ENCODE assay signal across 8 mouse cellular contexts in genomic region chr16:87455180-87455611, GRCm38 (mm10). TPM values are rescaled to one million over a fixed set of nuclear protein-coding genes. Genes with fewer than 3 reads are reported as not detected.
DNase-seq lines count a peak whose midpoint lies in the region; ATAC-seq lines count a peak whose summit lies in the region.

No protein-coding gene starts in this region.

- H3K4me3 ChIP-seq in embryonic facial prominence, embryonic 11.5 days (ENCODE audit: low read depth, low read length) = peak overlapping the region; percentile 90
- peak overlapping the region; percentile 97 for H3K4me3 ChIP-seq in hindbrain, embryonic 12.5 days
- peak overlapping the region; percentile 98 for H3K4me3 ChIP-seq in lung, embryonic 16.5 days (ENCODE audit: low read length)

- WGBS in embryonic facial prominence, embryonic 11.5 days = under 1% methylated on average over 37 of the region's 38 CpGs
- under 1% methylated on average over 38 of the region's 38 CpGs for WGBS in hindbrain, embryonic 12.5 days
- WGBS in lung, embryonic 16.5 days = under 1% methylated on average over 38 of the region's 38 CpGs

- ATAC-seq in embryonic facial prominence, embryonic 11.5 days (replicated peaks; ENCODE audit: insufficient number of reproducible peaks, low FRiP score, low TSS enrichment, low read depth) = no peak; the same call in 1 of the 2 replicates
- ATAC-seq in hindbrain, embryonic 12.5 days (ENCODE audit: low FRiP score) = peak; percentile 75
- peak; percentile 72 for ATAC-seq in lung, embryonic 16.5 days (ENCODE audit: low read depth)

- no peaks in the 10 kb centered on the region; the same call in 1 of the 2 replicates for H3K36me3 ChIP-seq in embryonic facial prominence, embryonic 11.5 days (replicated peaks; ENCODE audit: control insufficient read depth, insufficient read depth, low read depth, low read length)
- 0 out of 2 replicates have a peak, but pooled peaks cover 5% of the 10 kb centered on the region for H3K36me3 ChIP-seq in hindbrain, embryonic 12.5 days
- H3K36me3 ChIP-seq in lung, embryonic 16.5 days (ENCODE audit: control insufficient read depth, insufficient read depth, low read length) = peaks cover 2% of the 10 kb centered on the region; the same call in 1 of the 2 replicates

- DNase-seq in adrenal gland, adult 8-10 months = peak; percentile 27
- DNase-seq in adrenal gland, postnatal 10 days = no peak
- DNase-seq in B cell, adult 2 months = peak; percentile 64 to 65
- peak; percentile 17 for DNase-seq in embryonic facial prominence, embryonic 11.5 days (ENCODE audit: low spot score)
- DNase-seq in skeletal muscle tissue, adult 2 months (ENCODE audit: low read depth, low spot score) = peak; percentile 19
- DNase-seq in spleen, postnatal 10 days (ENCODE audit: low spot score in 2 of 2) = no peak

- H3K27me3 ChIP-seq in embryonic facial prominence, embryonic 11.5 days (ENCODE audit: control insufficient read depth, insufficient read depth, low read length) = no peaks in the 10 kb centered on the region
- H3K27me3 ChIP-seq in hindbrain, embryonic 12.5 days = no peaks in the 10 kb centered on the region
- no peaks in the 10 kb centered on the region for H3K27me3 ChIP-seq in lung, embryonic 16.5 days (ENCODE audit: control insufficient read depth, insufficient read depth, low read depth, low read length)

- peak overlapping the region; percentile 88 for H3K4me2 ChIP-seq in embryonic facial prominence, embryonic 11.5 days (ENCODE audit: low read depth, low read length)
- H3K4me2 ChIP-seq in hindbrain, embryonic 12.5 days (replicated peaks) = peak overlapping the region; percentile 93
- peak overlapping the region; percentile 93 for H3K4me2 ChIP-seq in lung, embryonic 16.5 days (ENCODE audit: low read depth, low read length)

- no peaks in the 10 kb centered on the region for H3K9me3 ChIP-seq in embryonic facial prominence, embryonic 11.5 days (replicated peaks; ENCODE audit: control insufficient read depth, low read length)
- H3K9me3 ChIP-seq in hindbrain, embryonic 12.5 days (replicated peaks) = no peaks in the 10 kb centered on the region
- H3K9me3 ChIP-seq in lung, embryonic 16.5 days (ENCODE audit: control insufficient read depth, low read length) = no peaks in the 10 kb centered on the region; the same call in 1 of the 2 replicates

- H3K27ac ChIP-seq in embryonic facial prominence, embryonic 11.5 days (replicated peaks; ENCODE audit: low read depth, low read length) = 0 out of 2 replicates have a peak overlapping the region, but pooled peaks have one; percentile 47
- peak overlapping the region; percentile 83 for H3K27ac ChIP-seq in hindbrain, embryonic 12.5 days
- peak overlapping the region; percentile 75 for H3K27ac ChIP-seq in lung, embryonic 16.5 days (ENCODE audit: low read length)

- H3K9ac ChIP-seq in embryonic facial prominence, embryonic 11.5 days (replicated peaks; ENCODE audit: low read length) = peak overlapping the region; percentile 81
- peak overlapping the region; percentile 89 for H3K9ac ChIP-seq in hindbrain, embryonic 12.5 days
- peak overlapping the region; percentile 92 for H3K9ac ChIP-seq in lung, embryonic 16.5 days (ENCODE audit: low read length)

- H3K4me1 ChIP-seq in embryonic facial prominence, embryonic 11.5 days (ENCODE audit: control insufficient read depth, insufficient read depth, low read length) = no peaks in the 10 kb centered on the region; the same call in 1 of the 2 replicates
- H3K4me1 ChIP-seq in hindbrain, embryonic 12.5 days = peaks cover 13% of the 10 kb centered on the region
- peaks cover 13% of the 10 kb centered on the region for H3K4me1 ChIP-seq in lung, embryonic 16.5 days (replicated peaks; ENCODE audit: control insufficient read depth, insufficient read depth, low read length)

RNA-seq across cellular contexts. Expression of gene Usp16, which starts 0.7 kb away (rescaled TPM):
- 10 to 100 TPM; 64.2 to 72.5 (median 68.0) TPM for total RNA-seq in adrenal gland, adult 8-10 months (2022)
- total RNA-seq in adrenal gland, postnatal 10 days (2021) = 10 to 100 TPM; 55.1 to 60.2 TPM
- 42.4 and 44.2 TPM in 2 replicates for polyA plus RNA-seq in embryonic facial prominence, embryonic 11.5 days (2014; fragmentation: Nextera tagmentation; extraction: Ambion mirVana)
- polyA plus RNA-seq in hindbrain, embryonic 12.5 days (2016; fragmentation: Nextera tagmentation; extraction: Ambion mirVana) = 41.5 and 43.4 TPM in 2 replicates
- 39.5 and 40.3 TPM in 2 replicates for polyA plus RNA-seq in lung, embryonic 16.5 days (2015; fragmentation: Nextera tagmentation; extraction: Ambion mirVana)

RNA-seq across cellular contexts. Expression of gene Rwdd2b, which starts 14.8 kb away (rescaled TPM):
- 1 to 10 TPM; 6.3 to 8.1 (median 6.7) TPM for total RNA-seq in adrenal gland, adult 8-10 months (2022)
- total RNA-seq in adrenal gland, postnatal 10 days (2021) = 1 to 10 TPM; 7.6 to 8.1 TPM
- 12.7 and 14.7 TPM in 2 replicates for polyA plus RNA-seq in embryonic facial prominence, embryonic 11.5 days (2014; fragmentation: Nextera tagmentation; extraction: Ambion mirVana)
- polyA plus RNA-seq in hindbrain, embryonic 12.5 days (2016; fragmentation: Nextera tagmentation; extraction: Ambion mirVana) = 11.5 and 11.9 TPM in 2 replicates
- polyA plus RNA-seq in lung, embryonic 16.5 days (2015; fragmentation: Nextera tagmentation; extraction: Ambion mirVana) = 10.7 and 11.6 TPM in 2 replicates

RNA-seq across cellular contexts. Expression of gene Ltn1, which starts 22.8 kb away (rescaled TPM):
- 10 to 100 TPM; 33.7 to 41.1 (median 37.8) TPM for total RNA-seq in adrenal gland, adult 8-10 months (2022)
- total RNA-seq in adrenal gland, postnatal 10 days (2021) = 10 to 100 TPM; 32.0 to 36.0 TPM
- 31.4 and 32.4 TPM in 2 replicates for polyA plus RNA-seq in embryonic facial prominence, embryonic 11.5 days (2014; fragmentation: Nextera tagmentation; extraction: Ambion mirVana)
- 34.8 and 36.0 TPM in 2 replicates for polyA plus RNA-seq in hindbrain, embryonic 12.5 days (2016; fragmentation: Nextera tagmentation; extraction: Ambion mirVana)
- 28.9 and 30.0 TPM in 2 replicates for polyA plus RNA-seq in lung, embryonic 16.5 days (2015; fragmentation: Nextera tagmentation; extraction: Ambion mirVana)

RNA-seq across cellular contexts. Expression of gene Cct8, which starts 40.5 kb away (rescaled TPM):
- total RNA-seq in adrenal gland, adult 8-10 months (2022) = 100 to 1,000 TPM; 174 to 216 (median 181) TPM
- total RNA-seq in adrenal gland, postnatal 10 days (2021) = 100 to 1,000 TPM; 186 to 192 TPM
- 707 and 756 TPM in 2 replicates for polyA plus RNA-seq in embryonic facial prominence, embryonic 11.5 days (2014; fragmentation: Nextera tagmentation; extraction: Ambion mirVana)
- 462 and 475 TPM in 2 replicates for polyA plus RNA-seq in hindbrain, embryonic 12.5 days (2016; fragmentation: Nextera tagmentation; extraction: Ambion mirVana)
- polyA plus RNA-seq in lung, embryonic 16.5 days (2015; fragmentation: Nextera tagmentation; extraction: Ambion mirVana) = 354 and 375 TPM in 2 replicates

Comparison
In these comparisons a context has a peak if more than half of its experiments do, and no peak if none do; other contexts are left out.
1. DNase-seq: peak in adrenal gland, adult 8-10 months (single experiment), B cell, adult 2 months (2 of 2), embryonic facial prominence, embryonic 11.5 days (single experiment) and skeletal muscle tissue, adult 2 months (single experiment); none in adrenal gland, postnatal 10 days (single experiment) and spleen, postnatal 10 days (0 of 2).
2. Peak in every context shown above with its lines, with median percentiles within 50 percentile points of each other: H3K27ac ChIP-seq, H3K4me2 ChIP-seq, H3K4me3 ChIP-seq and H3K9ac ChIP-seq.